Mouse (Mus musculus) left cerebral cortex, postnatal 25 days (tissue): ENCODE measurements around the gene Tctn1. TPM values are rescaled to one million over a fixed set of nuclear protein-coding genes. Genes with fewer than 3 reads are reported as not detected.
"Not testable (repeated sequence)": the region's sequence is repeated elsewhere in the genome, so short reads cannot be mapped to it uniquely, and the experiment has no call there.

Experiments
- DNase-seq, 2 experiments: peaks; one replicate each; pipeline ENCODE4 v3.0.0; 2022; ENCODE audit warnings: low spot score in 2 of 2, mixed read lengths in 1 of 2
- intact Hi-C: fragments of 180-260 bp; cut with DNase I; formaldehyde crosslinking; loops from one replicate; pipeline ENCODE4 v1.15.1; 2025
- total RNA-seq, 2 experiments: library from RNA; stranded (reverse); gene quantifications; 2 replicates each; pipeline ENCODE4 v1.2.3; 2021

The Tctn1 gene
- total RNA-seq, 2 experiments from 2014 or later, result 9.7 to 12.9 TPM

GRCm38 (mm10) chr5:122231431-122231830 lies 32.8 kb downstream of the Tctn1 start:
- intact Hi-C loops, result no loop called here
- DNase-seq, result no peak

- DNase-seq, result no peak
- intact Hi-C loops, result no loop called here
Observed at GRCm38 (mm10) chr5:122230816-122231215, 33.4 kb downstream of the Tctn1 start.

- intact Hi-C loops, result no loop called here
- no peak for DNase-seq
Observed at GRCm38 (mm10) chr5:122228772-122229171, 35.5 kb downstream of the Tctn1 start.

GRCm38 (mm10) chr5:122228271-122228765 lies 35.9 kb downstream of the Tctn1 start:
- intact Hi-C loops, result no loop called here
- DNase-seq, result no peak

GRCm38 (mm10) chr5:122224291-122224690 lies 40.0 kb downstream of the Tctn1 start:
- intact Hi-C loops, result no loop called here
- DNase-seq, result no peak

GRCm38 (mm10) chr5:122221085-122221484 lies 43.2 kb downstream of the Tctn1 start:
- intact Hi-C loops, result no loop called here
- no peak for DNase-seq

- no peak for DNase-seq
- intact Hi-C loops, result no loop called here
Observed at GRCm38 (mm10) chr5:122219655-122220629, 44.3 kb downstream of the Tctn1 start.

GRCm38 (mm10) chr5:122218928-122219327 lies 45.3 kb downstream of the Tctn1 start:
- DNase-seq, result no peak
- intact Hi-C loops, result no loop called here

GRCm38 (mm10) chr5:122218109-122218905 lies 46.0 kb downstream of the Tctn1 start:
- intact Hi-C loops, result no loop called here

GRCm38 (mm10) chr5:122217636-122218035 lies 46.6 kb downstream of the Tctn1 start:
- intact Hi-C loops, result no loop called here
- DNase-seq, result no peak

More at GRCm38 (mm10) chr5:122218109-122218905, 46.0 kb downstream of the Tctn1 start:
- no peak for DNase-seq

- DNase-seq, result no peak
- intact Hi-C loops, result no loop called here
Observed at GRCm38 (mm10) chr5:122213861-122214260, 50.4 kb downstream of the Tctn1 start.

GRCm38 (mm10) chr5:122212820-122213219 lies 51.4 kb downstream of the Tctn1 start:
- intact Hi-C loops, DNase-seq: not testable (repeated sequence)

- intact Hi-C loops, result no loop called here
- DNase-seq, result no peak
Observed at GRCm38 (mm10) chr5:122212125-122212524, 52.1 kb downstream of the Tctn1 start.

GRCm38 (mm10) chr5:122210890-122211289 lies 53.4 kb downstream of the Tctn1 start:
- intact Hi-C loops, result no loop called here
- DNase-seq, result no peak

GRCm38 (mm10) chr5:122209591-122210368 lies 54.5 kb downstream of the Tctn1 start:
- DNase-seq, result peak in 1 of 2 experiments; percentile 26
- intact Hi-C loops, result no loop called here

- DNase-seq, result no peak
- intact Hi-C loops, result no loop called here
Observed at GRCm38 (mm10) chr5:122208909-122209308, 55.4 kb downstream of the Tctn1 start.

GRCm38 (mm10) chr5:122206475-122206874 lies 57.8 kb downstream of the Tctn1 start, which contains the start of gene Hvcn1:
Gene Hvcn1, plus strand, starts transcription at chr5:122206804.
- no peak for DNase-seq
- intact Hi-C loops, result no loop called here

GRCm38 (mm10) chr5:122204180-122204579 lies 60.1 kb downstream of the Tctn1 start:
- intact Hi-C loops, result no loop called here
- no peak for DNase-seq

- intact Hi-C loops, result no loop called here
Observed at GRCm38 (mm10) chr5:122201904-122202303, 62.4 kb downstream of the Tctn1 start.

More at GRCm38 (mm10) chr5:122201904-122202303, 62.4 kb downstream of the Tctn1 start:
- no peak for DNase-seq
